Mouse (Mus musculus): ENCODE data around the gene Fam205c.

DNA sequence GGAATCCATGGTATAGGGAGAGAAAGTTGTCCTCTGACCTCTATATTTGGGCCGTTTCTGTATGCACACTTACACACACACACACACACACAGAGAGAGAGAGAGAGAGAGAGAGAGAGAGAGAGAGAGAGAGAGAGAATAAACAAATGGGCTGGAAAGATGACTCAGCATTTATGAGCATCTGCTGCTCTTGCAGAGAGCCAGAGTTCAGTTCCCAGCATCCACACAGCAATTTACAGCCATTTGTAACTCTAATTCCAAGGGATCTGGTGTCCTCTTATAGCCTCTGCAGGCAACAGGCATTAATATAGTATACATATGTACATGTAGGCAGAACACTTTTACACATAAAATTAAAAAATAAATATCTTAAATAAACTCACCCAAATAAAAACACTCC is 29.9 kb upstream of the Fam205c start:
- TF ChIP-seq CTCF (IDR thresholded peaks at IDR 0.05; ENCODE audit: low read depth): no peak
- no peak for TF ChIP-seq EP300 (optimal IDR thresholded peaks at IDR 0.05)
